In genomic region chr5:136498741-136499140, GRCm38 (mm10) we compare ENCODE assay signal across 23 mouse cellular contexts.
"Had no signal": no experiment of that assay in that cellular context is flagged by ENCODE, and none has a peak within 500 bp of the region (broad histone marks: within the 10 kb centered on the region; RNA-seq: fewer than 3 reads in every experiment).

No protein-coding gene starts in this region.

- H3K9ac ChIP-seq: liver, embryonic 13.5 days; liver, embryonic 15.5 days; liver, postnatal 0 days; lung, embryonic 14.5 days; midbrain, embryonic 12.5 days; neural tube, embryonic 13.5 days; neural tube, embryonic 15.5 days; stomach, embryonic 15.5 days had no signal

- ATAC-seq: liver, postnatal 0 days; midbrain, embryonic 16.5 days had no signal

- DNase-seq: liver; liver, embryonic 13.5 days; liver, postnatal 0 days; lung, embryonic 14.5 days; midbrain, embryonic 14.5 days; retina, postnatal 1 day; right cerebral cortex, adult 18-20 months; right cerebral cortex, postnatal 25 days; right cerebral cortex, postnatal 4 days; spleen, adult 18-20 months; thymus, adult 2 months; thymus, postnatal 25 days; thymus, postnatal 4 days had no signal

- H3K36me3 ChIP-seq: liver, embryonic 13.5 days; liver, embryonic 15.5 days; midbrain, embryonic 10.5 days; midbrain, embryonic 12.5 days; neural tube, embryonic 13.5 days; neural tube, embryonic 15.5 days; stomach, embryonic 15.5 days had no signal

- H3K9me3 ChIP-seq: liver, embryonic 13.5 days; liver, embryonic 15.5 days; midbrain, embryonic 10.5 days; midbrain, embryonic 12.5 days; neural tube, embryonic 13.5 days; neural tube, embryonic 15.5 days; stomach, embryonic 15.5 days had no signal

- H3K27me3 ChIP-seq: liver, embryonic 13.5 days; liver, embryonic 15.5 days; midbrain, embryonic 12.5 days; neural tube, embryonic 13.5 days; neural tube, embryonic 15.5 days; stomach, embryonic 15.5 days had no signal

- H3K4me2 ChIP-seq: liver, embryonic 11.5 days; liver, embryonic 13.5 days; liver, embryonic 15.5 days; lung, embryonic 14.5 days; midbrain, embryonic 12.5 days; neural tube, embryonic 13.5 days; neural tube, embryonic 15.5 days; stomach, embryonic 15.5 days had no signal

- H3K4me3 ChIP-seq: liver, embryonic 13.5 days; liver, embryonic 15.5 days; midbrain, embryonic 10.5 days; midbrain, embryonic 12.5 days; myocyte; neural tube, embryonic 13.5 days; neural tube, embryonic 15.5 days; stomach, embryonic 15.5 days had no signal

- H3K27ac ChIP-seq: liver, embryonic 13.5 days; liver, embryonic 15.5 days; midbrain, embryonic 10.5 days; midbrain, embryonic 12.5 days; neural tube, embryonic 13.5 days; neural tube, embryonic 15.5 days; stomach, embryonic 15.5 days; stomach, postnatal 0 days had no signal
